Mouse (Mus musculus) olfactory bulb, adult 2 months (tissue): ENCODE measurements around the gene Smim4.

Source experiments
- CTCF ChIP-seq: fragments of 200-500 bp; IDR thresholded peaks from 2 replicates; pipeline ENCODE4 v1.5.1; 2012; ENCODE audit warnings: low read depth, mild to moderate bottlenecking, low read length, moderate library complexity; ENCODE audit not compliant: insufficient read depth
- POLR2A ChIP-seq: fragments of 200-500 bp; IDR thresholded peaks from 2 replicates; pipeline ENCODE4 v1.6.1; 2012; ENCODE audit warnings: mild to moderate bottlenecking, low read depth, low read length, moderate library complexity; ENCODE audit not compliant: insufficient read depth

GRCm38 (mm10) chr14:31110613-31111012, 18.1 kb downstream of the Smim4 start:
- TF ChIP-seq CTCF = no peak
- no peak for TF ChIP-seq POLR2A
